17 mouse cellular contexts compared by ENCODE assay signal in genomic region chr2:12227243-12227642, GRCm38 (mm10).
"Had no signal": no experiment of that assay in that cellular context is flagged by ENCODE, and none has a peak within 500 bp of the region (broad histone marks: within the 10 kb centered on the region; RNA-seq: fewer than 3 reads in every experiment).

No protein-coding gene starts in this region.

- H3K4me1 ChIP-seq: midbrain, embryonic 12.5 days; neural tube, embryonic 13.5 days; neural tube, embryonic 15.5 days had no signal

- H3K4me3 ChIP-seq: midbrain, embryonic 10.5 days; midbrain, embryonic 12.5 days; myocyte; neural tube, embryonic 13.5 days; neural tube, embryonic 15.5 days had no signal

- H3K36me3 ChIP-seq: midbrain, embryonic 10.5 days; midbrain, embryonic 12.5 days; neural tube, embryonic 13.5 days; neural tube, embryonic 15.5 days had no signal

- H3K27ac ChIP-seq: liver, embryonic 14.5 days; macrophage; midbrain, embryonic 10.5 days; midbrain, embryonic 12.5 days; neural tube, embryonic 13.5 days; neural tube, embryonic 15.5 days had no signal

- H3K4me2 ChIP-seq: lung, embryonic 14.5 days; midbrain, embryonic 12.5 days; neural tube, embryonic 13.5 days; neural tube, embryonic 15.5 days had no signal

- H3K9me3 ChIP-seq: midbrain, embryonic 10.5 days; midbrain, embryonic 12.5 days; neural tube, embryonic 13.5 days; neural tube, embryonic 15.5 days had no signal

- H3K9ac ChIP-seq: liver, embryonic 14.5 days; lung, embryonic 14.5 days; midbrain, embryonic 12.5 days; neural tube, embryonic 13.5 days; neural tube, embryonic 15.5 days had no signal

- ATAC-seq: midbrain, embryonic 16.5 days had no signal

- DNase-seq: lung, adult 18-20 months; lung, embryonic 14.5 days; lung, postnatal 14 days; lung, postnatal 36 days; midbrain, embryonic 14.5 days; right cerebral cortex, postnatal 25 days; thymus, adult 18-20 months; thymus, postnatal 14 days; thymus, postnatal 36 days had no signal

- H3K27me3 ChIP-seq: midbrain, embryonic 12.5 days; neural tube, embryonic 13.5 days; neural tube, embryonic 15.5 days had no signal
